Mouse (Mus musculus): ENCODE results near the gene 9130213A22Rik. TPM values are rescaled to one million over a fixed set of nuclear protein-coding genes. Genes with fewer than 3 reads are reported as not detected.
A peak's percentile ranks its signal among the peaks of the same experiment; 100 is the strongest.

Gene 9130213A22Rik
- total and polyA plus RNA-seq, 3 experiments, result 0.08 to 0.26 TPM; not detected in 1

DNA sequence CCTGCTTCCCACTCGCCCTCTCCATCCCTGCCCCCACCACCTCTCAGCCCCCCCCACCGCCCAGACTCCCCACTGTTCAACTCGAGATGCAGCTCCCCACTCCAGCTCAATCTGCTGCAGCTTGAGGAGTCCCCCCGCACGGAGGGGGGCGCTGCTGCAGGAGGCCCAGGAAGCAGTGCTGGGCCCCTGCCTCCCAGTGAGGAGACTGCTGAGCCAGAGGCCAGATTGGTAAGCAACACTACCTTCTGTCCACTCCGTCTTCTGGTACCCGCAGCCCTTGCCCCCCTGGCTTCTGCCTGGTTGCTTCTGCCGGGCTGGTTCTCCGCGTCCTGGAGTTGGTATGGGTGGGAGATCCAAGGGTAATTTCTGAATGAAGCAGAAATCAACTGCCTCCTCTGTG, 15.5 kb downstream of the 9130213A22Rik start:
- TF ChIP-seq MAZ (IDR thresholded peaks at IDR 0.05; ENCODE audit: low read depth, low read length) (no peak), RCOR1 (IDR thresholded peaks at IDR 0.05; ENCODE audit: low read depth, low read length) (no peak), HCFC1 (IDR thresholded peaks at IDR 0.05; ENCODE audit: low read depth, low read length) (no peak), CTCF (IDR thresholded peaks at IDR 0.05 in 2 of 3, conservative IDR thresholded peaks at IDR 0.05 in 1 of 3; ENCODE audit: control insufficient read depth in 1 of 3, insufficient read depth in 1 of 3, low read depth in 2 of 3, low read length in 3 of 3, poor library complexity in 1 of 3, severe bottlenecking in 1 of 3) (peak in 1 of 3 experiments; percentile 3; a peak in 1 of 6 replicates), EP300 (IDR thresholded peaks at IDR 0.05; ENCODE audit: low read depth in 1 of 2, low read length in 2 of 2) (no peak), TAL1 (IDR thresholded peaks at IDR 0.05; ENCODE audit: low read length) (no peak), USF1 (IDR thresholded peaks at IDR 0.05; ENCODE audit: low read depth, low read length) (no peak), MXI1 (IDR thresholded peaks at IDR 0.05; ENCODE audit: low read depth, low read length) (no peak), NRF1 (IDR thresholded peaks at IDR 0.05; ENCODE audit: insufficient read depth, low read depth, low read length, poor library complexity, severe bottlenecking) (no peak)
- Histone ChIP-seq H3K9me3 (replicated peaks; ENCODE audit: insufficient read depth, low read length) (no peaks in the 10 kb centered on the region), H3K4me3 (ENCODE audit: control insufficient read depth in 1 of 2, insufficient read depth in 1 of 2, low read depth in 2 of 2, low read length in 2 of 2) (no peak overlapping the region), H3K36me3 (ENCODE audit: control insufficient read depth in 1 of 2, insufficient read depth in 2 of 2, low read length in 2 of 2) (peaks cover 0 to 5% of the 10 kb centered on the region in 2 experiments; a peak in 2 of 4 replicates), H3K79me2 (ENCODE audit: control insufficient read depth, insufficient read depth, low read length, poor library complexity) (no peaks in the 10 kb centered on the region), H3K9ac (ENCODE audit: control insufficient read depth, low read depth, low read length, poor library complexity, severe bottlenecking) (no peak overlapping the region), H3K27me3 (ENCODE audit: control insufficient read depth in 1 of 2, insufficient read depth in 2 of 2, low read length in 2 of 2) (no peaks in the 10 kb centered on the region), H3K4me1 (ENCODE audit: control insufficient read depth in 1 of 2, insufficient read depth in 2 of 2, low read length in 2 of 2) (peaks cover 0 to 12% of the 10 kb centered on the region in 2 experiments; a peak in 2 of 4 replicates), H3K27ac (ENCODE audit: control insufficient read depth, low read depth, low read length) (no peak overlapping the region)
- no peak for DNase-seq (ENCODE audit: low read depth, low spot score)

DNA sequence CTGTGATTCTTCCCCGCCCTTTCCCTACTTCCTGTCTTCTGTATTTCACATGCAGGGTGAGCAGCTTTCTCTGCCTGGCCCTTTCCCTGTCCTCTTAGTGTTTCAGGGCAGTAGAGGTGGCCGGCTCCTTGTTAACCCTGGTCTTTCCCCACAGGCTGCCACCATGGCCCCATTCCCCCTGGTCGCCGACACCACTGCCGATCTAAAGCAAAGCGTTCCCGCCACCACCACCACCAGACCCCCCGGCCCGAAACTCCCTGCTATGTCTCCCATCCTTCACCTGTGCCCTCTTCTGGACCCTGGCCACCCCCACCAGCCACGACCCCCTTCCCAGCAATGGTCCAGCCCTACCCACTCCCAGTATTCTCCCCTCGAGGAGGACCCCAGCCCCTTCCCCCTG, 16.1 kb downstream of the 9130213A22Rik start:
- Histone ChIP-seq H3K4me1 (ENCODE audit: control insufficient read depth in 1 of 2, insufficient read depth in 2 of 2, low read length in 2 of 2) (peaks cover 0 to 8% of the 10 kb centered on the region in 2 experiments; a peak in 2 of 4 replicates), H3K4me3 (ENCODE audit: control insufficient read depth in 1 of 2, insufficient read depth in 1 of 2, low read depth in 2 of 2, low read length in 2 of 2) (no peak overlapping the region), H3K36me3 (ENCODE audit: control insufficient read depth in 1 of 2, insufficient read depth in 2 of 2, low read length in 2 of 2) (peaks cover 0 to 5% of the 10 kb centered on the region in 2 experiments; a peak in 2 of 4 replicates), H3K9me3 (replicated peaks; ENCODE audit: insufficient read depth, low read length) (no peaks in the 10 kb centered on the region), H3K9ac (ENCODE audit: control insufficient read depth, low read depth, low read length, poor library complexity, severe bottlenecking) (no peak overlapping the region), H3K27me3 (ENCODE audit: control insufficient read depth in 1 of 2, insufficient read depth in 2 of 2, low read length in 2 of 2) (no peaks in the 10 kb centered on the region), H3K27ac (ENCODE audit: control insufficient read depth, low read depth, low read length) (no peak overlapping the region), H3K79me2 (ENCODE audit: control insufficient read depth, insufficient read depth, low read length, poor library complexity) (no peaks in the 10 kb centered on the region)
- TF ChIP-seq MYB (IDR thresholded peaks at IDR 0.05; ENCODE audit: low read depth, low read length) (no peak), TCF12 (IDR thresholded peaks at IDR 0.05; ENCODE audit: low read depth, low read length) (no peak), USF2 (IDR thresholded peaks at IDR 0.05; ENCODE audit: borderline replicate concordance in 1 of 2, insufficient read depth in 1 of 2, low read depth in 1 of 2, low read length in 2 of 2) (no peak), KAT2A (conservative IDR thresholded peaks at IDR 0.05; ENCODE audit: low read depth, low read length) (no peak)
- no peak for DNase-seq (ENCODE audit: low read depth, low spot score)

DNA sequence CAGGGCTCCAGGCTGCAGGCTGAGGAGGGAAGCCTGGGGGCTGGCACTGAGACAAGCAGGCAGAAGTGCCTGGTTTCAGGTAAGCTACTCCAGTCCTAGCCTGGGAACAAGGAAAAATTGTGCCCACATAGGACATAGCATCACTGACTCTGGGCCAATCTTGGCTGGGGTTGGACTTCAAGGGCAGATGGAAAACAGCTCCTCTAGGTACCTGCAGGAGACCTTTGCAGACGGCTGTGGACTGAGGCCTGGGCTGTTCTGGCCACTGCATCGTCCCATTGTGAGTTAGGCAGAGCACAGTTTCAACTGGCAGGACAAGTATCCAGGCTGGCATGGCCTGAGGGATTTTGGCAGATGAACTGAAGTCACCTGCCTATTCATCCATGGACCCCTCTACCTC, 16.6 kb downstream of the 9130213A22Rik start:
- Histone ChIP-seq H3K4me3 (ENCODE audit: control insufficient read depth in 1 of 2, insufficient read depth in 1 of 2, low read depth in 2 of 2, low read length in 2 of 2) (no peak overlapping the region), H3K27me3 (ENCODE audit: control insufficient read depth in 1 of 2, insufficient read depth in 2 of 2, low read length in 2 of 2) (no peaks in the 10 kb centered on the region), H3K9me3 (replicated peaks; ENCODE audit: insufficient read depth, low read length) (no peaks in the 10 kb centered on the region), H3K9ac (ENCODE audit: control insufficient read depth, low read depth, low read length, poor library complexity, severe bottlenecking) (no peak overlapping the region), H3K79me2 (ENCODE audit: control insufficient read depth, insufficient read depth, low read length, poor library complexity) (no peaks in the 10 kb centered on the region), H3K27ac (ENCODE audit: control insufficient read depth, low read depth, low read length) (no peak overlapping the region), H3K4me1 (ENCODE audit: control insufficient read depth in 1 of 2, insufficient read depth in 2 of 2, low read length in 2 of 2) (peaks cover 0 to 8% of the 10 kb centered on the region in 2 experiments; a peak in 2 of 4 replicates), H3K36me3 (ENCODE audit: control insufficient read depth in 1 of 2, insufficient read depth in 2 of 2, low read length in 2 of 2) (peaks cover 0 to 5% of the 10 kb centered on the region in 2 experiments; a peak in 2 of 4 replicates)
- TF ChIP-seq EP300 (IDR thresholded peaks at IDR 0.05; ENCODE audit: low read depth in 1 of 2, low read length in 2 of 2), result no peak
- TF ChIP-seq UBTF (IDR thresholded peaks at IDR 0.05; ENCODE audit: borderline replicate concordance, insufficient read depth, low read depth, low read length), result no peak
- no peak for TF ChIP-seq KAT2A (conservative IDR thresholded peaks at IDR 0.05; ENCODE audit: low read depth, low read length)
- no peak for TF ChIP-seq NELFE (IDR thresholded peaks at IDR 0.05; ENCODE audit: low read depth, low read length)
- no peak for TF ChIP-seq TBP (IDR thresholded peaks at IDR 0.05; ENCODE audit: low read depth, low read length)
- no peak for DNase-seq (ENCODE audit: low read depth, low spot score)

Data from MEL (cell line).